11 mouse cellular contexts compared by ENCODE assay signal in the genomic region with DNA sequence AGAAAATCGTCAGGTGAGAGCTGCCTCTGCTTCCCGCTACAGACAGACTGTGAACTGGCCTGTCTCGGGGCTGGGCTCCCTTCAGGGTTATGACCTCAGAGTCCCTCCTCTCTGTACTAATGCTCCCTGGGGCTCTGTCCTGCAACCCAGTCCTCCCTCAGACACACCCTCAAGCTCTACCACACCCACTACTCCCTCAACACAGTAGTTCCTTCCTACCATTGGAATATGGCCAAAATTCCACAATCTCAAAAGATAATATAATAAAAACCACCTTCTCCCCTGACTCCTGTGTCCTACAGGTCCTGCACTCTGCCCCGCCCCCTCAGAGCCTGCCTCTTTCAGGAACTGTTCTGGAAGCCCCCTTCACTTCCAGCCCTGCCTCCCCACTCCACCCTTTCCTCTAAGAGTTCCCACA. TPM values are rescaled to one million over a fixed set of nuclear protein-coding genes. Genes with fewer than 3 reads are reported as not detected.
DNase-seq lines count a peak whose midpoint lies in the region; ATAC-seq lines count a peak whose summit lies in the region.
"Had no signal": no experiment of that assay in that cellular context is flagged by ENCODE, and none has a peak within 500 bp of the region (broad histone marks: within the 10 kb centered on the region; RNA-seq: fewer than 3 reads in every experiment).

No protein-coding gene starts in this region.

- no peaks in the 10 kb centered on the region for H3K36me3 ChIP-seq in heart, embryonic 10.5 days
- no peaks in the 10 kb centered on the region for H3K36me3 ChIP-seq in forebrain, embryonic 15.5 days

- peaks cover 29% of the 10 kb centered on the region for H3K4me1 ChIP-seq in heart, embryonic 10.5 days
- peaks cover 9% of the 10 kb centered on the region for H3K4me1 ChIP-seq in brown adipose tissue, adult 24 weeks (ENCODE audit: control insufficient read depth, insufficient read depth, insufficient read length, low read length)
- H3K4me1 ChIP-seq in forebrain, embryonic 15.5 days: no peaks in the 10 kb centered on the region

- DNase-seq in heart, adult 11 months: peak; percentile 98
- DNase-seq in heart, embryonic 10.5 days (ENCODE audit: low spot score): no peak
- peak; percentile 52 to 65 for DNase-seq in heart, postnatal 14 days
- peak; percentile 51 for DNase-seq in lung, postnatal 36 days
- DNase-seq in T-cell, adult 2 months (ENCODE audit: low spot score): no peak
- no peak for DNase-seq in right cerebral cortex, adult 18-20 months
- DNase-seq: cerebellum, postnatal 14 days; thymus, adult 2 months had no signal

- H3K9ac ChIP-seq in forebrain, embryonic 15.5 days (replicated peaks): no peak overlapping the region

- no peak overlapping the region; the same call in 1 of the 2 replicates for H3K27ac ChIP-seq in heart, embryonic 10.5 days
- H3K27ac ChIP-seq in brown adipose tissue, adult 24 weeks (replicated peaks; ENCODE audit: low read depth, low read length): peak overlapping the region; percentile 75; the same call in 1 of the 2 replicates
- H3K27ac ChIP-seq in forebrain, embryonic 15.5 days (replicated peaks): no peak overlapping the region

- no peak overlapping the region for H3K4me2 ChIP-seq in forebrain, embryonic 15.5 days (replicated peaks)
- H3K4me2 ChIP-seq: midbrain, embryonic 11.5 days had no signal

- no peaks in the 10 kb centered on the region for H3K9me3 ChIP-seq in heart, embryonic 10.5 days
- no peaks in the 10 kb centered on the region for H3K9me3 ChIP-seq in forebrain, embryonic 15.5 days

- ATAC-seq in forebrain, embryonic 15.5 days (replicated peaks): no peak

- no peak overlapping the region for H3K4me3 ChIP-seq in heart, embryonic 10.5 days
- H3K4me3 ChIP-seq in brown adipose tissue, adult 24 weeks (ENCODE audit: insufficient read depth, low read depth, low read length): no peak overlapping the region
- H3K4me3 ChIP-seq in forebrain, embryonic 15.5 days: no peak overlapping the region

- intact Hi-C loops in heart, postnatal 14 days (cut with DNase I): no loop called here

- no peaks in the 10 kb centered on the region for H3K27me3 ChIP-seq in heart, embryonic 10.5 days (ENCODE audit: insufficient read depth, poor library complexity, severe bottlenecking)
- no peaks in the 10 kb centered on the region for H3K27me3 ChIP-seq in forebrain, embryonic 15.5 days

- WGBS in heart, embryonic 10.5 days: 30% methylated on average over 4 of the region's 4 CpGs
- 60% methylated on average over 4 of the region's 4 CpGs for WGBS in forebrain, embryonic 15.5 days

RNA-seq across cellular contexts. Expression of a gene that starts 45.0 kb away (rescaled TPM):
- 0.18 and 0.95 TPM in 2 replicates for polyA plus RNA-seq in heart, embryonic 10.5 days (2016; fragmentation: Nextera tagmentation; extraction: Ambion mirVana)
- polyA plus RNA-seq in brown adipose tissue, adult 24 weeks (2012; ENCODE audit: insufficient read depth, insufficient read length, missing spikeins): not detected in 2 replicates
- under 1 TPM; 0.07 to 0.38 TPM for total RNA-seq in heart, postnatal 14 days (2021)
- 2.7 and 3.1 TPM in 2 replicates for polyA plus RNA-seq in forebrain, embryonic 15.5 days (2015; fragmentation: Nextera tagmentation; extraction: Ambion mirVana)

RNA-seq across cellular contexts. Expression of a gene that starts 56.1 kb away (rescaled TPM):
- polyA plus RNA-seq in heart, embryonic 10.5 days (2016; fragmentation: Nextera tagmentation; extraction: Ambion mirVana): 61.0 and 89.9 TPM in 2 replicates
- polyA plus RNA-seq in brown adipose tissue, adult 24 weeks (2012; ENCODE audit: insufficient read depth, insufficient read length, missing spikeins): not detected in 2 replicates
- total RNA-seq in heart, postnatal 14 days (2021): 10 to 100 TPM; 60.5 to 70.3 TPM
- polyA plus RNA-seq in forebrain, embryonic 15.5 days (2015; fragmentation: Nextera tagmentation; extraction: Ambion mirVana): 107 and 114 TPM in 2 replicates

Comparison
In these comparisons a context has a peak if more than half of its experiments do, and no peak if none do; other contexts are left out.
1. DNase-seq: peak in heart, adult 11 months (single experiment), heart, postnatal 14 days (2 of 2) and lung, postnatal 36 days (single experiment); none in heart, embryonic 10.5 days (single experiment), T-cell, adult 2 months (single experiment) and right cerebral cortex, adult 18-20 months (single experiment).
2. RNA of a gene that starts 56.1 kb away (polyA plus RNA-seq): 107 to 114 TPM in forebrain, embryonic 15.5 days and 61.0 to 89.9 TPM in heart, embryonic 10.5 days; not detected in brown adipose tissue, adult 24 weeks; every median in the first group is over 10 times any median in the second.